Mouse (Mus musculus): ENCODE data around the gene Pgm5. TPM values are rescaled to one million over a fixed set of nuclear protein-coding genes. Genes with fewer than 3 reads are reported as not detected.

Pgm5 gene
- polyA plus RNA-seq, 1 experiment from 2014 or later, result 5.2 TPM

- WGBS, result 20% methylated on average over 2 of the region's 2 CpGs
- no peaks in the 10 kb centered on the region for H3K36me3 ChIP-seq (ENCODE audit: control insufficient read depth, insufficient read depth)
- H3K4me3 ChIP-seq (ENCODE audit: low read length), result no peak overlapping the region
- H3K4me2 ChIP-seq (ENCODE audit: low read depth, low read length), result no peak overlapping the region
- no peak; the same call in 1 of the 2 replicates for ATAC-seq (replicated peaks; ENCODE audit: extremely low read depth, insufficient read depth, low FRiP score)
- no peak overlapping the region for H3K9ac ChIP-seq (ENCODE audit: low read length)
- peaks cover 5% of the 10 kb centered on the region; the same call in 1 of the 2 replicates for H3K9me3 ChIP-seq (replicated peaks; ENCODE audit: control insufficient read depth, low read length)
- no peaks in the 10 kb centered on the region for H3K27me3 ChIP-seq (ENCODE audit: control insufficient read depth, insufficient read depth, low read length)
- no peaks in the 10 kb centered on the region for H3K4me1 ChIP-seq (ENCODE audit: control insufficient read depth, insufficient read depth, low read length)
- H3K27ac ChIP-seq (ENCODE audit: low read length), result no peak overlapping the region
Measured at GRCm38 (mm10) chr19:24873873-24874272, 12.2 kb upstream of the Pgm5 start.

- no peak for ATAC-seq (replicated peaks; ENCODE audit: extremely low read depth, insufficient read depth, low FRiP score)
- 13% methylated on average over 18 of the region's 18 CpGs for WGBS
- peak overlapping the region; percentile 67 for H3K4me2 ChIP-seq (ENCODE audit: low read depth, low read length)
- peak overlapping the region; percentile 50 for H3K4me3 ChIP-seq (ENCODE audit: low read length)
- no peaks in the 10 kb centered on the region for H3K4me1 ChIP-seq (ENCODE audit: control insufficient read depth, insufficient read depth, low read length)
- no peaks in the 10 kb centered on the region; the same call in 1 of the 2 replicates for H3K9me3 ChIP-seq (replicated peaks; ENCODE audit: control insufficient read depth, low read length)
- H3K36me3 ChIP-seq (ENCODE audit: control insufficient read depth, insufficient read depth), result no peaks in the 10 kb centered on the region
- H3K27me3 ChIP-seq (ENCODE audit: control insufficient read depth, insufficient read depth, low read length), result no peaks in the 10 kb centered on the region
- H3K27ac ChIP-seq (ENCODE audit: low read length), result no peak overlapping the region
- peak overlapping the region; percentile 44; the same call in 1 of the 2 replicates for H3K9ac ChIP-seq (ENCODE audit: low read length)
Measured at GRCm38 (mm10) chr19:24871037-24871635, 9.5 kb upstream of the Pgm5 start.

GRCm38 (mm10) chr19:24865436-24865835 is 3.8 kb upstream of the Pgm5 start:
- H3K4me2 ChIP-seq (ENCODE audit: low read depth, low read length), result no peak overlapping the region
- ATAC-seq (replicated peaks; ENCODE audit: extremely low read depth, insufficient read depth, low FRiP score), result no peak
- WGBS, result 76% methylated on average over 9 of the region's 9 CpGs
- H3K27me3 ChIP-seq (ENCODE audit: control insufficient read depth, insufficient read depth, low read length), result no peaks in the 10 kb centered on the region
- no peaks in the 10 kb centered on the region; the same call in 1 of the 2 replicates for H3K9me3 ChIP-seq (replicated peaks; ENCODE audit: control insufficient read depth, low read length)
- H3K27ac ChIP-seq (ENCODE audit: low read length), result no peak overlapping the region
- H3K9ac ChIP-seq (ENCODE audit: low read length), result no peak overlapping the region
- H3K4me1 ChIP-seq (ENCODE audit: control insufficient read depth, insufficient read depth, low read length), result no peaks in the 10 kb centered on the region; the same call in 1 of the 2 replicates
- no peak overlapping the region for H3K4me3 ChIP-seq (ENCODE audit: low read length)
- no peaks in the 10 kb centered on the region for H3K36me3 ChIP-seq (ENCODE audit: control insufficient read depth, insufficient read depth)

GRCm38 (mm10) chr19:24861276-24861611 is 411 bp downstream of the Pgm5 start:
- ATAC-seq (replicated peaks; ENCODE audit: extremely low read depth, insufficient read depth, low FRiP score), result peak; percentile 34
- Histone ChIP-seq H3K27me3 (ENCODE audit: control insufficient read depth, insufficient read depth, low read length) (no peaks in the 10 kb centered on the region), H3K4me3 (ENCODE audit: low read length) (peak overlapping the region; percentile 67), H3K9ac (ENCODE audit: low read length) (peak overlapping the region; percentile 82), H3K4me1 (ENCODE audit: control insufficient read depth, insufficient read depth, low read length) (peaks cover 12% of the 10 kb centered on the region), H3K27ac (ENCODE audit: low read length) (peak overlapping the region; percentile 91), H3K9me3 (replicated peaks; ENCODE audit: control insufficient read depth, low read length) (no peaks in the 10 kb centered on the region), H3K4me2 (ENCODE audit: low read depth, low read length) (peak overlapping the region; percentile 71), H3K36me3 (ENCODE audit: control insufficient read depth, insufficient read depth) (no peaks in the 10 kb centered on the region)
- WGBS, result 13% methylated on average over 13 of the region's 13 CpGs

GRCm38 (mm10) chr19:24851456-24852315 is 10.0 kb downstream of the Pgm5 start:
- H3K4me2 ChIP-seq (ENCODE audit: low read depth, low read length), result peak overlapping the region; percentile 49
- H3K27me3 ChIP-seq (ENCODE audit: control insufficient read depth, insufficient read depth, low read length), result no peaks in the 10 kb centered on the region
- no peak; the same call in 1 of the 2 replicates for ATAC-seq (replicated peaks; ENCODE audit: extremely low read depth, insufficient read depth, low FRiP score)
- H3K36me3 ChIP-seq (ENCODE audit: control insufficient read depth, insufficient read depth), result no peaks in the 10 kb centered on the region
- peak overlapping the region; percentile 60 for H3K27ac ChIP-seq (ENCODE audit: low read length)
- WGBS, result 54% methylated on average over 21 of the region's 21 CpGs
- no peak overlapping the region; the same call in 1 of the 2 replicates for H3K4me3 ChIP-seq (ENCODE audit: low read length)
- H3K9ac ChIP-seq (ENCODE audit: low read length), result no peak overlapping the region
- peaks cover 35% of the 10 kb centered on the region for H3K4me1 ChIP-seq (ENCODE audit: control insufficient read depth, insufficient read depth, low read length)
- H3K9me3 ChIP-seq (replicated peaks; ENCODE audit: control insufficient read depth, low read length), result no peaks in the 10 kb centered on the region

GRCm38 (mm10) chr19:24848844-24849243 is 12.8 kb downstream of the Pgm5 start:
- Histone ChIP-seq H3K27me3 (ENCODE audit: control insufficient read depth, insufficient read depth, low read length) (no peaks in the 10 kb centered on the region), H3K9me3 (replicated peaks; ENCODE audit: control insufficient read depth, low read length) (no peaks in the 10 kb centered on the region), H3K4me2 (ENCODE audit: low read depth, low read length) (no peak overlapping the region), H3K36me3 (ENCODE audit: control insufficient read depth, insufficient read depth) (no peaks in the 10 kb centered on the region), H3K9ac (ENCODE audit: low read length) (no peak overlapping the region), H3K27ac (ENCODE audit: low read length) (no peak overlapping the region), H3K4me3 (ENCODE audit: low read length) (no peak overlapping the region), H3K4me1 (ENCODE audit: control insufficient read depth, insufficient read depth, low read length) (peaks cover 32% of the 10 kb centered on the region)
- 90% methylated on average over 2 of the region's 2 CpGs for WGBS
- ATAC-seq (replicated peaks; ENCODE audit: extremely low read depth, insufficient read depth, low FRiP score), result no peak

GRCm38 (mm10) chr19:24848345-24848744 is 13.3 kb downstream of the Pgm5 start:
- H3K9ac ChIP-seq (ENCODE audit: low read length), result no peak overlapping the region
- H3K36me3 ChIP-seq (ENCODE audit: control insufficient read depth, insufficient read depth), result no peaks in the 10 kb centered on the region
- no peaks in the 10 kb centered on the region for H3K9me3 ChIP-seq (replicated peaks; ENCODE audit: control insufficient read depth, low read length)
- 57% methylated on average over 7 of the region's 7 CpGs for WGBS
- no peak overlapping the region for H3K4me2 ChIP-seq (ENCODE audit: low read depth, low read length)
- no peak overlapping the region for H3K27ac ChIP-seq (ENCODE audit: low read length)
- H3K27me3 ChIP-seq (ENCODE audit: control insufficient read depth, insufficient read depth, low read length), result no peaks in the 10 kb centered on the region
- H3K4me1 ChIP-seq (ENCODE audit: control insufficient read depth, insufficient read depth, low read length), result peaks cover 28% of the 10 kb centered on the region
- H3K4me3 ChIP-seq (ENCODE audit: low read length), result no peak overlapping the region
- ATAC-seq (replicated peaks; ENCODE audit: extremely low read depth, insufficient read depth, low FRiP score), result no peak

- Histone ChIP-seq H3K4me1 (ENCODE audit: control insufficient read depth, insufficient read depth, low read length) (peaks cover 15% of the 10 kb centered on the region; the same call in 1 of the 2 replicates), H3K36me3 (ENCODE audit: control insufficient read depth, insufficient read depth) (no peaks in the 10 kb centered on the region), H3K4me2 (ENCODE audit: low read depth, low read length) (no peak overlapping the region), H3K9me3 (replicated peaks; ENCODE audit: control insufficient read depth, low read length) (no peaks in the 10 kb centered on the region), H3K4me3 (ENCODE audit: low read length) (no peak overlapping the region), H3K27ac (ENCODE audit: low read length) (no peak overlapping the region), H3K27me3 (ENCODE audit: control insufficient read depth, insufficient read depth, low read length) (no peaks in the 10 kb centered on the region), H3K9ac (ENCODE audit: low read length) (no peak overlapping the region)
- WGBS, result 57% methylated on average over 7 of the region's 7 CpGs
- no peak for ATAC-seq (replicated peaks; ENCODE audit: extremely low read depth, insufficient read depth, low FRiP score)
Measured at GRCm38 (mm10) chr19:24845007-24845546, 16.6 kb downstream of the Pgm5 start.

GRCm38 (mm10) chr19:24842080-24842479 is 19.6 kb downstream of the Pgm5 start:
- Histone ChIP-seq H3K4me3 (ENCODE audit: low read length) (no peak overlapping the region), H3K9ac (ENCODE audit: low read length) (no peak overlapping the region), H3K9me3 (replicated peaks; ENCODE audit: control insufficient read depth, low read length) (no peaks in the 10 kb centered on the region), H3K4me2 (ENCODE audit: low read depth, low read length) (no peak overlapping the region), H3K27me3 (ENCODE audit: control insufficient read depth, insufficient read depth, low read length) (no peaks in the 10 kb centered on the region), H3K27ac (ENCODE audit: low read length) (no peak overlapping the region), H3K36me3 (ENCODE audit: control insufficient read depth, insufficient read depth) (no peaks in the 10 kb centered on the region), H3K4me1 (ENCODE audit: control insufficient read depth, insufficient read depth, low read length) (peaks cover 5% of the 10 kb centered on the region; the same call in 1 of the 2 replicates)
- 86% methylated on average over 3 of the region's 3 CpGs for WGBS
- ATAC-seq (replicated peaks; ENCODE audit: extremely low read depth, insufficient read depth, low FRiP score), result no peak
